Mouse (Mus musculus) neutrophil, adult 65 days (primary cell): Measurements from ENCODE around the gene 9130023H24Rik. TPM values are rescaled to one million over a fixed set of nuclear protein-coding genes. Genes with fewer than 3 reads are reported as not detected.

Experiments
- total RNA-seq: library from RNA; stranded (reverse); gene quantifications from 2 replicates; pipeline ENCODE4 v1.2.4, GENCODE M21; 2023

Gene 9130023H24Rik
- 3.6 and 4.4 TPM in 2 replicates for total RNA-seq

DNA sequence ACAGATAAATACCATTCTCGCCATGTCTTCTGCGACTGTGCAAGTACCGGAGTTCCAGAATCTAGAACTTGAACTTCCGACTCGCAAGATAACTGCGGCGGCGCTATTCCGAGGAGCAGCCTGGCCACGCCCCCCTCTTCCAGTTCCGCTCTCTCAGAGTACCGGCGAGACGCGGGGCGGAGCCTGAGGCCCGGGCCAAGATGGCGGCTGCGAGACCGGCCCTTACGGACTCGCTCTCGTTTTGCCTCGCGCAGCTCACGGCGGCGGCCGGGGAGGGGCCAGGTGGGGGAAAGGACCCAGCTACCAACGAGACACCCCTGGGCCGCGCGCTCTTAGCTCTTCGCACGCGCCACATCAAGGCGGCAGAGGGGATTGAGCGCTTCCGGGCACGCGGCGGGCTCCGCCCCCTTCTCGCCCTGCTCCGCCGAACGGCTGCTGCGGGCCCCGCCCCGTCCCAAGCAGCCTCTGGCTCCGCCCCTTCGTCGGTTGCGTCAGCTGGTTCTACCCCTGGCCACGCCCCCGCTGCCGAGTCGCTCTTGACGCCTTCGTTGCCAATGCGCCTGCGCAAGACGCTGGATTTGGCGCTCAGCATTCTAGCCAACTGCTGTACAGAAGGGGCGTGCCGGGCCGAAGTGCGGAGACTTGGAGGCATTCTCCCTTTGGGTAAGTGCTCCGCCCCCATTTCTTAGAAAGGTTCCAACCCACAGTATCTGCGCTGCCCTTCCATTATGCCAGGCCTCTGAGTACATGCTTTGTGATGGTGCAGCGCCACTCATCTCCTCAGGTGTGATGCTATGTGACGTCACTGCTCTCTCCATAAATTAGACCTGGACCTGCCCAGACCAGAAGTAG is at the start of gene 9130023H24Rik:
Gene 9130023H24Rik (minus strand): TSS at position 105 of the 852 bp plus-strand sequence.

GRCm38 (mm10) chr7:128265411-128265810 is 27.6 kb upstream of the 9130023H24Rik start, which contains the start of gene Slc5a2:
TSS of gene Slc5a2 (plus strand) at chr7:128265657.

GRCm38 (mm10) chr7:128246496-128247391 is 8.9 kb upstream of the 9130023H24Rik start, which contains the start of gene Tgfb1i1:
TSS of gene Tgfb1i1 (plus strand) at chr7:128246812.

DNA sequence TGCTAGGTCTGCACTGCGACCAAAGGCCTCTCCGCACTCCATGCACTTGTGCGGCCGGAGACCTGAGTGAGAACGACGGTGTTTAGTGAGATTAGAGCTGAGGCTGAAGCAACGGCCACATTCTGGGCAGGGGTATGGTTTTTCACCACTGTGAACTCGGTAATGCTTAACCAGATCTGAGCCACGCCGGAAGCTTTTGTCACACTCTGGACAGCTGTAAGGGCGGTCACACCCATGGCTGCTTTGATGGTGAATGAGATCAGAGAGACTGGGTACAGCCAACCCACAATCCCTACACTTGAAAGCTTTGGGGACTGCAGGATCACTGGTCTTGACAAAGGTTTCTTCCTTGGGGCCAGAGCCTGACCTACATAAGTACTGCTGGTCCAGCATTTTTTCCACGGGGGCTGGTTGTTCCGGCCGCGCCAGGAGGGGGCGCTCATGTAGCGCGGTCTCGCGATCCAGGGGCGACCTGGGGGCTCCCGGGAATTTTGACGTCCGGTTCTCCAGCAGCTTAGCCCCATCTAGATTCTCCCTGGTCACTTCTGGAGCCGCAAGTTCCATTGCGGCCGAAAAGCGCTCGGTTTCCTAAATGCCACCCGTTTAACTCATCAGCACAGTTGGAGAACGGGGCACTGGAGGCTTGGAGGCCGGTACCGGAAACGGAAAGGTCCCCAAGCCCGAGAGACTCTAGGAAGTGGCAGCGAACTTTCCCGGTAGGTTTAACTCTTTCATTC is 807 bp downstream of the 9130023H24Rik start, which contains the start of gene Armc5:
Gene Armc5 (plus strand): TSS at position 487 of the 737 bp plus-strand sequence.

GRCm38 (mm10) chr7:128206152-128206551 is 31.7 kb downstream of the 9130023H24Rik start, which contains the start of gene Cox6a2:
TSS of gene Cox6a2 (minus strand) at chr7:128206387.

Other genes starting within 250 kb of the 9130023H24Rik start
- gene Pycard, start 244.2 kb downstream of the 9130023H24Rik start, total RNA-seq, result 46.4 and 70.4 TPM in 2 replicates
- 0.48 and 0.88 TPM in 2 replicates for gene Trim72, start 234.1 kb downstream of the 9130023H24Rik start, total RNA-seq
- gene Itgam, start 175.4 kb downstream of the 9130023H24Rik start, total RNA-seq, result 944 and 1,025 TPM in 2 replicates
- gene Gm49368, start 175.3 kb downstream of the 9130023H24Rik start, total RNA-seq, result 25.5 and 27.4 TPM in 2 replicates
- gene Itgax, start 108.5 kb downstream of the 9130023H24Rik start, total RNA-seq, result 37.9 and 48.0 TPM in 2 replicates
- gene Itgad, start 83.7 kb downstream of the 9130023H24Rik start, total RNA-seq, result 1.00 and 1.2 TPM in 2 replicates
- not detected in 2 replicates for gene Cox6a2, start 31.6 kb downstream of the 9130023H24Rik start, total RNA-seq
- gene Armc5, start 689 bp downstream of the 9130023H24Rik start, total RNA-seq, result 9.8 and 12.6 TPM in 2 replicates
- gene Tgfb1i1, start 8.8 kb upstream of the 9130023H24Rik start, total RNA-seq, result 0.25 and 0.28 TPM in 2 replicates
- not detected in 2 replicates for gene Slc5a2, start 27.6 kb upstream of the 9130023H24Rik start, total RNA-seq
- gene BC017158, start 60.1 kb upstream of the 9130023H24Rik start, total RNA-seq, result 6.8 and 7.0 TPM in 2 replicates
- gene Rgs10, start 180.7 kb upstream of the 9130023H24Rik start, total RNA-seq, result 32.2 and 32.7 TPM in 2 replicates
- 73.5 and 91.4 TPM in 2 replicates for gene Tial1, start 223.7 kb upstream of the 9130023H24Rik start, total RNA-seq